ENCODE assay signal across 8 mouse cellular contexts in genomic region chr8:70674109-70674508, GRCm38 (mm10). TPM values are rescaled to one million over a fixed set of nuclear protein-coding genes. Genes with fewer than 3 reads are reported as not detected.
DNase-seq lines count a peak whose midpoint lies in the region; ATAC-seq and TF ChIP-seq lines count a peak whose summit lies in the region.

No protein-coding gene starts in this region.

- no peak for ATAC-seq in hindbrain, embryonic 16.5 days
- no peak for ATAC-seq in neural tube, embryonic 12.5 days (ENCODE audit: low FRiP score, low read depth)

- peak overlapping the region; percentile 85 for H3K4me2 ChIP-seq in hindbrain, embryonic 16.5 days (ENCODE audit: low read length)
- H3K4me2 ChIP-seq in neural tube, embryonic 12.5 days (replicated peaks) = peak overlapping the region; percentile 67

- peak overlapping the region; percentile 94 for H3K27ac ChIP-seq in layer of hippocampus, adult 2 months
- peak overlapping the region; percentile 95 for H3K27ac ChIP-seq in embryonic facial prominence, embryonic 10.5 days (replicated peaks)
- peak overlapping the region; percentile 96 for H3K27ac ChIP-seq in hindbrain, embryonic 16.5 days (ENCODE audit: low read depth, low read length)
- peak overlapping the region; percentile 27; the same call in 1 of the 2 replicates for H3K27ac ChIP-seq in neural tube, embryonic 12.5 days

- peak overlapping the region; percentile 76 for H3K9ac ChIP-seq in hindbrain, embryonic 16.5 days (ENCODE audit: low read depth, low read length)
- peak overlapping the region; percentile 67 for H3K9ac ChIP-seq in neural tube, embryonic 12.5 days

- 87% methylated on average over 3 of the region's 3 CpGs for WGBS in embryonic facial prominence, embryonic 10.5 days
- WGBS in hindbrain, embryonic 16.5 days = 96% methylated on average over 3 of the region's 3 CpGs
- WGBS in neural tube, embryonic 12.5 days = 93% methylated on average over 3 of the region's 3 CpGs

- H3K4me1 ChIP-seq in embryonic facial prominence, embryonic 10.5 days = peaks cover 33% of the 10 kb centered on the region
- peaks cover 12% of the 10 kb centered on the region for H3K4me1 ChIP-seq in hindbrain, embryonic 16.5 days (ENCODE audit: control insufficient read depth, insufficient read depth, low read depth, low read length)
- H3K4me1 ChIP-seq in neural tube, embryonic 12.5 days = peaks cover 10% of the 10 kb centered on the region

- no peak for DNase-seq in layer of hippocampus, adult 2 months (ENCODE audit: low spot score in 2 of 2)
- no peak for DNase-seq in layer of hippocampus, adult 11-12 months (ENCODE audit: low spot score)
- no peak for DNase-seq in embryonic facial prominence, embryonic 10.5 days (ENCODE audit: low spot score)
- DNase-seq in left cerebral cortex, adult 11 months (ENCODE audit: low spot score) = no peak
- no peak for DNase-seq in adrenal gland, adult 18-20 months (ENCODE audit: low spot score in 2 of 2)
- no peak for DNase-seq in right cerebral cortex, postnatal 4 days

- no peaks in the 10 kb centered on the region for H3K9me3 ChIP-seq in embryonic facial prominence, embryonic 10.5 days
- H3K9me3 ChIP-seq in hindbrain, embryonic 16.5 days (ENCODE audit: control insufficient read depth, low read length) = no peaks in the 10 kb centered on the region
- no peaks in the 10 kb centered on the region for H3K9me3 ChIP-seq in neural tube, embryonic 12.5 days

- H3K27me3 ChIP-seq in embryonic facial prominence, embryonic 10.5 days (replicated peaks; ENCODE audit: low read depth, poor library complexity, severe bottlenecking) = no peaks in the 10 kb centered on the region
- no peaks in the 10 kb centered on the region for H3K27me3 ChIP-seq in hindbrain, embryonic 16.5 days (replicated peaks; ENCODE audit: control insufficient read depth, insufficient read depth, low read length)
- H3K27me3 ChIP-seq in neural tube, embryonic 12.5 days (replicated peaks) = no peaks in the 10 kb centered on the region

- peaks cover 30% of the 10 kb centered on the region for H3K36me3 ChIP-seq in embryonic facial prominence, embryonic 10.5 days (replicated peaks)
- H3K36me3 ChIP-seq in hindbrain, embryonic 16.5 days (ENCODE audit: control insufficient read depth, insufficient read depth, low read length) = no peaks in the 10 kb centered on the region; the same call in 1 of the 2 replicates
- peaks cover 23% of the 10 kb centered on the region for H3K36me3 ChIP-seq in neural tube, embryonic 12.5 days

- H3K4me3 ChIP-seq in layer of hippocampus, adult 2 months = peak overlapping the region; percentile 83
- peak overlapping the region; percentile 67 for H3K4me3 ChIP-seq in embryonic facial prominence, embryonic 10.5 days
- peak overlapping the region; percentile 71 for H3K4me3 ChIP-seq in hindbrain, embryonic 16.5 days (ENCODE audit: low read length)
- peak overlapping the region; percentile 62 for H3K4me3 ChIP-seq in neural tube, embryonic 12.5 days

- no peak for TF ChIP-seq CTCF in layer of hippocampus, adult 2 months (conservative IDR thresholded peaks at IDR 0.05)

RNA-seq across cellular contexts. Expression of gene Lsm4, which starts 1.1 kb away (rescaled TPM):
- 10 to 100 TPM; 58.2 to 61.8 TPM for total RNA-seq in layer of hippocampus, adult 2 months (2021)
- polyA plus RNA-seq in embryonic facial prominence, embryonic 10.5 days (2016; fragmentation: Nextera tagmentation; extraction: Ambion mirVana) = 347 and 351 TPM in 2 replicates
- 168 and 169 TPM in 2 replicates for polyA plus RNA-seq in hindbrain, embryonic 16.5 days (2015; fragmentation: Nextera tagmentation; extraction: Ambion mirVana)
- 264 and 277 TPM in 2 replicates for polyA plus RNA-seq in neural tube, embryonic 12.5 days (2016; fragmentation: Nextera tagmentation; extraction: Ambion mirVana)
- total RNA-seq in adrenal gland, adult 18-20 months (2021) = 10 to 100 TPM; 73.2 to 75.9 TPM

RNA-seq across cellular contexts. Expression of gene Pgpep1, which starts 13.9 kb away (rescaled TPM):
- total RNA-seq in layer of hippocampus, adult 2 months (2021) = 10 to 100 TPM; 25.4 to 29.1 TPM
- 51.8 and 52.7 TPM in 2 replicates for polyA plus RNA-seq in embryonic facial prominence, embryonic 10.5 days (2016; fragmentation: Nextera tagmentation; extraction: Ambion mirVana)
- polyA plus RNA-seq in hindbrain, embryonic 16.5 days (2015; fragmentation: Nextera tagmentation; extraction: Ambion mirVana) = 78.3 and 87.6 TPM in 2 replicates
- 181 and 188 TPM in 2 replicates for polyA plus RNA-seq in neural tube, embryonic 12.5 days (2016; fragmentation: Nextera tagmentation; extraction: Ambion mirVana)
- 100 to 1,000 TPM; 101 to 153 TPM for total RNA-seq in adrenal gland, adult 18-20 months (2021)

RNA-seq across cellular contexts. Expression of gene Jund, which starts 24.6 kb away (rescaled TPM):
- total RNA-seq in layer of hippocampus, adult 2 months (2021) = 100 to 1,000 TPM; 165 to 181 TPM
- 58.7 and 61.7 TPM in 2 replicates for polyA plus RNA-seq in embryonic facial prominence, embryonic 10.5 days (2016; fragmentation: Nextera tagmentation; extraction: Ambion mirVana)
- 60.0 and 69.0 TPM in 2 replicates for polyA plus RNA-seq in hindbrain, embryonic 16.5 days (2015; fragmentation: Nextera tagmentation; extraction: Ambion mirVana)
- 248 and 267 TPM in 2 replicates for polyA plus RNA-seq in neural tube, embryonic 12.5 days (2016; fragmentation: Nextera tagmentation; extraction: Ambion mirVana)
- total RNA-seq in adrenal gland, adult 18-20 months (2021) = 100 to 1,000 TPM; 228 to 252 TPM

RNA-seq across cellular contexts. Expression of gene Iqcn, which starts 29.1 kb away (rescaled TPM):
- under 1 TPM; 0.07 to 0.08 TPM for total RNA-seq in layer of hippocampus, adult 2 months (2021)
- 0.05 TPM in 1 of 2 replicates, not detected in the other for polyA plus RNA-seq in embryonic facial prominence, embryonic 10.5 days (2016; fragmentation: Nextera tagmentation; extraction: Ambion mirVana)
- 0.10 TPM in 1 of 2 replicates, not detected in the other for polyA plus RNA-seq in hindbrain, embryonic 16.5 days (2015; fragmentation: Nextera tagmentation; extraction: Ambion mirVana)
- polyA plus RNA-seq in neural tube, embryonic 12.5 days (2016; fragmentation: Nextera tagmentation; extraction: Ambion mirVana) = 0.06 and 0.16 TPM in 2 replicates
- under 1 TPM in 1 of 2 experiments, not detected in 1; 0.10 TPM for total RNA-seq in adrenal gland, adult 18-20 months (2021)

RNA-seq across cellular contexts. Expression of gene Gdf15, which starts 41.9 kb away (rescaled TPM):
- under 1 TPM in 1 of 2 experiments, not detected in 1; 0.25 TPM for total RNA-seq in layer of hippocampus, adult 2 months (2021)
- polyA plus RNA-seq in embryonic facial prominence, embryonic 10.5 days (2016; fragmentation: Nextera tagmentation; extraction: Ambion mirVana) = 0.14 TPM in 1 of 2 replicates, not detected in the other
- polyA plus RNA-seq in hindbrain, embryonic 16.5 days (2015; fragmentation: Nextera tagmentation; extraction: Ambion mirVana) = 0.11 and 0.48 TPM in 2 replicates
- 0.14 TPM in 1 of 2 replicates, not detected in the other for polyA plus RNA-seq in neural tube, embryonic 12.5 days (2016; fragmentation: Nextera tagmentation; extraction: Ambion mirVana)
- 1 to 10 TPM; 2.2 to 6.4 TPM for total RNA-seq in adrenal gland, adult 18-20 months (2021)

Comparison
In these comparisons a context has a peak if more than half of its experiments do, and no peak if none do; other contexts are left out.
1. H3K27ac ChIP-seq: peak in every context shown above with its lines; median percentile 96 in hindbrain, embryonic 16.5 days; 95 in embryonic facial prominence, embryonic 10.5 days; 94 in layer of hippocampus, adult 2 months; 27 in neural tube, embryonic 12.5 days.